Mouse (Mus musculus): ENCODE results near the gene Smap1.
A peak's percentile ranks its signal among the peaks of the same experiment; 100 is the strongest.

Gene Smap1

DNA sequence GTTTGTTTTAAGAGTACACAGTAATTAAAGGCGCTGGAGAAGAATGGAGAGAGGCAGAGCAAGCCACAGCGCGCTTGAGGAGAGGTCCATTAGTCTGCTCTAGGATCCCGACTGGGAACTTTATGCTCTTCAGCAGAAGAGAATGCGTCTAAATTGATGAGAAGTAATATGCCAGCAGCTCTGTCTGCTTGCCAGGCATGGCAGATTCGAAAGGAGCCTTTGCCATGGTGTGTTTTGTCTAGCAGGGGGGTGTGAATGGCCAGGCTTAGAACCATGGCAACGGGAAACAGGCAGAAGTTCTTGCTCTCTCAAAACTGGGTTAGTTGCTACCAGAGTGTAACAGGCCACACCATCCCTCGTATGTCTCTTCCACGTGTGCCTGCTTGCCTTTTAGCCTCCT lies 87.3 kb downstream of the Smap1 start:
- no peak for DNase-seq (ENCODE audit: low spot score in 2 of 2)

DNA sequence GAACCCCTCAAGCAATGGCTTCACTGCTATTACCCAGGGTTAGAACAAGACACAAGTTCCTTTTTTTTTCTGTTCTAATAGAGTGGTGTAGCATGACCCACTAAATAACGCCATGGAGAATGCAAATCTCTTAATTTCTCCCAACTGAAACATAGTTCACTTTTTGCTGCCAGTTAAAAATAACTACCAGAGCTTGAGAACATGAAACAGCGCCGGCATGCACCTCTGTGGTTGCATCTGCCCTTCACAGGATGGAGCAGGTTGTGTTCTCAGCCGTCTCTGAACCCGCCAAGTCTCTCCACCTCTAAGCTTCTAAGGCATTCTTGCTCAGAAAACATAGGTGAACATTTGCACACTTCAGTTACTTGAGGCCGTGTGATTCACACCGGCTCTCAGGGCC lies 87.9 kb downstream of the Smap1 start:
- DNase-seq (ENCODE audit: low spot score in 2 of 2): no peak

- DNase-seq (ENCODE audit: low spot score in 2 of 2): peak in 1 of 2 experiments; percentile 18
Measured at GRCm38 (mm10) chr1:23826887-23827758, 95.0 kb downstream of the Smap1 start.

DNA sequence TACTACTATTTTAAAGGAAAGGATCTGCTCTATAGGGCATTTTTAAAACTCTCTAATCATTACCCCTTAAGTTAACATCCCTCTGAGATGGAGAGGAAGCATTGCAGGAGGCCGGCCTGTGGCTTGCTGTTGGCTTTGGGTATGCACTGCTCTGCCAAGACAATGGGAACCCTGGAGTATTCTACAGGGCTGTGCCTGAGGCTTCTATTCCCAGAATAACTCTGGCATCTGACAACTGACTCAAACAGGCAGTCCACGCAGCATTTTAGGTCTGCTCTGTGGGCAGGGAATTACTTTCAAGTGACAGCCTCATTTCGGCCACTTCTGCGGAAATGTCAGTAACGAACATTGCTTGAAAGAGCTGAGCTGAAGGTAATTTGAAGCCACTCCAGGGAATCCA lies 100.5 kb downstream of the Smap1 start:
- DNase-seq (ENCODE audit: low spot score in 2 of 2): no peak

DNA sequence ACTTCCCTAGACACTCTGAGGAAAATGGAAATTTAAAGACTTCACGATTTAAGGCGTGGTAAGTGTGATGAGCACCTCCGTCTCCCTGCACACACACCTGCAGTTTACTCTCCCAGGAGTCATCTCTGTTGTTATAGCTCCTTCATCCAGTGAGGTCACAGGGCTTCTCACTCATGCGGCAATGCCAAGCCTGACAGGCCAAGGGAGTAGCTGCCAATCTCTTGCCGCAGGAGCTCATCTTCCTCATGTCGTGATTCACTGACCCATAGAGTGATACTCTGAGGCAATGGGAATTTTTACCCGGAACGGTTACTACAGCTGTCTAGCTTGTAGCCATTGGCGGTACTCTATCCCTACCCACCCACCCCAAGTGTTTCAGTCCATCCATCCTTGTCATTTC lies 123.8 kb downstream of the Smap1 start:
- no peak for DNase-seq (ENCODE audit: low spot score in 2 of 2)

Measured in spleen, postnatal 14 days (tissue).